Mouse (Mus musculus): Measurements from ENCODE around the gene Vmn1r17.
"Not testable (repeated sequence)": the region's sequence is repeated elsewhere in the genome, so short reads cannot be mapped to it uniquely, and the experiment has no call there.

Gene Vmn1r17

DNA sequence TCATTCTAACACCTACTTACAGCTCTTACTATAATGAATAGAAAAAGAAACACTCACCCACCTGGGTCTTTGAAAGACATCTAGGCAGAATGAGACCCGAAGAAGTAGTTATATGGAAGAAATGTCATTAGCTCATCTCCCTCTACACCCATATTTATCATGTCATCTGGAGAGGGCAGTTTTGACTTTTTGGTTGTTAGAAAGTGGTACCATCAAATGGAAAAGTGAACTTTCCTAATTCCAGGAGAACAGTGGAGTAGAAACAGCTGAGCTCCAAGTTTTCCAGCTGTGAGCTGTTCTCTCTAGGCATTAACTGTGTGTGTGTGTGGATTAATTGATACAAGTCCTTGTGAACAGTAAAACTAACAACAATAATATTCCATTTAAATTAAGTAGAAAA, at the start of gene Vmn1r17:
TSS of gene Vmn1r17 (minus strand) at position 101 of the 400 bp plus-strand sequence.
- DNase-seq: no peak

DNA sequence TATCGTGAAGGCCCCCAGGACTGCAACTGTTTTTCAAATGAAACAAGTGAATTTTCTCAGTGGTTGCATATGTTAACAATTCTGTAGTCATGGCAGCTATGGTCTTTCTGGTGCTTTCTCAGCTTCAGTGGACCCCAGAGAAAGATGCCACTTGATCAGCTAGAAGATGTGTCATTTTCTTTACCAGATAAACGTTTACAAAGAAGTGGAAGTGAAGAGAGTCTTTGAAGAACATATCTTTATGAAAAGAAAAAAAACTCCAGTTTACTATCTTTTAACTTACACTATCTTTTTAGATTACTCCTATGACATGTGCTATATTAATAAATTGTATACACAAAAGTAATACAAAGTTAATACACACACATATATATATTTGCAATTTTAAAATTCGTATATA, 40.0 kb upstream of the Vmn1r17 start, which contains the start of gene Vmn1r19:
TSS of gene Vmn1r19 (plus strand) at position 301 of the 400 bp plus-strand sequence.
- not testable (repeated sequence) for DNase-seq

DNA sequence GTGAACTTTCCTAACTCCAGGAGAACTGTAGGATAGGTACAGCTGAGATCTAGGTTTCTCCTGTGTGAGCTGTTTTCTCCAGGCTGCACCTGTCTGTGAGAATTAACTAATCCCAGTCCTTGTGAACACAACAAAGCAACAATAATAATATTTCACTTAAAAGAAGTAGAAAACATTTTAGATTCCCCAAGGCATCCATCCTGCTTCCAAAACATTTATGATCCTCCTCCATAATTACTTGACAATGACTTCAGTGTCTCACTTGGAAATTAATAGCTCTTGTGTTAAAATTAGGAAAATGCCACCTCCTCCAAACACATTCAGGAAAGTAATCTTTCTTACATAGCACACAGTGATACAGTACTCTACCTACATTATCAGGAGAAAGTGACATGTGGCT, 32.2 kb upstream of the Vmn1r17 start, which contains the start of gene Vmn1r18:
TSS of gene Vmn1r18 (minus strand) at position 101 of the 400 bp plus-strand sequence.
- no peak for DNase-seq

DNA sequence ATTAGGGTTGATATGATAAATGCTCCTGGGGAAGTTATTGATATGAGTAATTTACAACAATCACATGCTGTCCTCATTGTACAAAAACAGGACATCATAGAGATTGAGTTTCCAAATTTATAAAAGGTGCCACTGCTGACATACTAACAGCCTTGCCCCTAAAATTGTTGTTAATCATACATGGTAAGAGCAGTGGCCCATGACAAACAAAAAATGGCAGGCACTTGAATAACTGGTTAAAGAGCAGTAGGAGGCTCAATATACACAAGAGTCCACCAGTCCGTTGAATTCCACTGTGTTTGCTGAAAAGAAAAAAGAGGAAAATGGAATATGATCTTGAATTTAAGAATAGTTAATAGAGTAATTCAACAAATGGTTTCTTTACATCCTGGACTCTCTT, 4.0 kb upstream of the Vmn1r17 start:
- no peak for DNase-seq

DNA sequence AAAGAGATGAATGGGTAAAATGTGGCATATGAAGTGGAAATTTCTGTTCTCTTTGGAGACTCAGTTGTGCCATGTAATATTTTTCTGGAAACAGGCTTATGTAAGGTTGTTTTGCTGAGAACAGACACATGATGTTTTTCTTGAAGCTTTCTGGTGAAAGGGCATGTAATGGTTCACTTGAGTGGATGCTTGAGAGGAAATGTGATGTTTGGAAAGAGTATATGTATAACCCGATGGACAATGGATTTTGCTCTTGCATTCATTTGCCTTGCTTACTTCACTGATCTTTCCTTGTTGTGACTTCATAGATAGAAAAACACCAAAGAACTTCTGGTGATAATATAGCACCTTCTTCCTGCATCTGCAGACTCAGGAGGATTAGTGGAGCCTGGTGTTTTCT, 2.3 kb upstream of the Vmn1r17 start:
- not testable (repeated sequence) for DNase-seq

DNA sequence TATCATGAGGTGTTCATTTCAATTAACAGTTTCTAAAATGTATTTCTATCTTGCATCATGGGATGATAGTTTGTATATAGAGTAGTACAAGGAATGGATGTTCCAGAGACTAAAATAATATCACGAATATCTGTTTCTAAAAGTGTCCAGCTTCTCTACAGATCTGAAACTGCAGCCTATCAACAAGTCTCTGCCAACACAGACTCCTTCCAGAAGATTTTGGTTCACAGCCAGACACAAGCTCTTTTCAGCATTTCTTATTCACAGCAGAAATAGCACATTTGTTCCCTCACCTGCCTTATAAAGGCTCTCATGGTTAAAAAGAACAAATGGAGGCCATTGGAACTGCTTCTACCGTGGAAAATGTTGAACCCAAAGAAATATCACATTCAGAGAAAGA, 6.7 kb downstream of the Vmn1r17 start:
- DNase-seq: no peak

DNA sequence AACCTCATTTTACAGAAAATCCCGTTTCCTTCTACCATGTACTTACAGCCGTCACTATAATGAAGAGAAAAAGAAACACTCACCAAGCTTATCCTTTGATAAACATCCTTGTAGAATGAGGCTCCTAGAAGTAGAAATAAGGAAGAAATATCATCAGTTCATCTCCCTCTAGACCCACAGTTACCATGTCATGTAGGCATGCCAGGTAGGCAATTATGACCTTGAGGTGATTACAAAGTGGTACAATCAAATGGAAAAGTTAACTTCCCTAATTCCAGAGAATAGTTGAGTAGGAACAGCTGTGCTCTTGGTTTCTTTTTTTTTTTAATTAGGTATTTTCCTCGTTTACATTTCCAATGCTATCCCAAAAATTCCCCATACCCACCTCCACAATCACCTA, 34.1 kb downstream of the Vmn1r17 start, which contains the start of gene Vmn1r16:
TSS of gene Vmn1r16 (minus strand) at position 101 of the 400 bp plus-strand sequence.
- no peak for DNase-seq

DNA sequence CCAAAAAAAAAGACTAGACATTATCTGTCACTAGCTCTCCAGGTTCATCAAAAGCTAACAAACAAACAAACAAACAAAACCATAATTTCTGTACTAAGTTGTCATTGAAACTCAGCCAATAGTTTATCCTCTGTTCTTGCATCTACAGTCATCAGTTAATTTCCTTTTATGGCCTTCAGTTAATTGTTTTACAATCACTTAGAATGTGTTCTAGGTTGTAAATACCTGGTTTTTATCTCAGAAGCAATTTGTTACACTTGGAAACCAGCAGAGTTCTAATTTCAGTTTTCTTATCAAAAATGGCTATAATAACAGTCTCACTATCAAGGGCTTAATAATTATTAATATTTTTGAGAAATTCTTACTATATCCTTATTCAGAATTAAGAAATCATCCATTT, 37.4 kb downstream of the Vmn1r17 start:
- DNase-seq: no peak

Data from lung, postnatal 10 days (tissue).